Mouse (Mus musculus) midbrain, embryonic 10.5 days (tissue): ENCODE results near the gene Cd300a. TPM values are rescaled to one million over a fixed set of nuclear protein-coding genes. Genes with fewer than 3 reads are reported as not detected.
A peak's percentile ranks its signal among the peaks of the same experiment; 100 is the strongest.

Experiments used
- DNase-seq: peaks from one replicate; pipeline ENCODE4 v3.0.0-alpha.2; 2017; ENCODE audit warnings: low spot score
- H3K27ac ChIP-seq: fragments of 300-500 bp; sonication (generic); replicated peaks from 2 replicates; pipeline ENCODE4 v1.5.1; 2016; ENCODE audit warnings: mild to moderate bottlenecking
- H3K27me3 ChIP-seq: fragments of 300-500 bp; sonication (generic); 2 replicates; pipeline ENCODE4 v1.6.1; 2016; ENCODE audit warnings: low read depth, mild to moderate bottlenecking; ENCODE audit not compliant: poor library complexity, severe bottlenecking
- H3K36me3 ChIP-seq: fragments of 300-500 bp; sonication (generic); 2 replicates; pipeline ENCODE4 v1.6.1; 2016; ENCODE audit warnings: mild to moderate bottlenecking, moderate library complexity
- H3K4me1 ChIP-seq: fragments of 300-500 bp; sonication (generic); 2 replicates; pipeline ENCODE4 v1.6.1; 2016
- H3K4me3 ChIP-seq: fragments of 300-500 bp; sonication (generic); 2 replicates; pipeline ENCODE4 v1.5.1; 2016; ENCODE audit warnings: mild to moderate bottlenecking, moderate library complexity
- H3K9me3 ChIP-seq: fragments of 300-500 bp; sonication (generic); replicated peaks from 2 replicates; pipeline ENCODE4 v1.6.1; 2016; ENCODE audit warnings: mild to moderate bottlenecking
- WGBS: fragments of 180-500 bp; shearing (Covaris S2); methylation state at CpG from one replicate; pipeline ENCODE4 v1.1.7; 2016; 5-methylcytosine and 5-hydroxymethylcytosine counted together
- polyA plus RNA-seq: library from polyadenylated mRNA; unstranded; fragments of >200 nt; fragmentation: Nextera tagmentation; extraction: Ambion mirVana; gene quantifications from 2 replicates; pipeline ENCODE4 v1.2.1, GENCODE M21; 2016

Gene Cd300a
- 0.58 and 0.93 TPM in 2 replicates for polyA plus RNA-seq

- Histone ChIP-seq H3K36me3 (no peaks in the 10 kb centered on the region), H3K9me3 (no peaks in the 10 kb centered on the region), H3K4me3 (no peak within 1 kb of the TSS), H3K27ac (peak within 1 kb of the TSS; percentile 6; the same call in 1 of the 2 replicates), H3K4me1 (peaks cover 9% of the 10 kb centered on the region), H3K27me3 (no peaks in the 10 kb centered on the region)
- DNase-seq = no peak
- 53% methylated on average over 18 of the region's 18 CpGs for WGBS
Measured at GRCm38 (mm10) chr11:114889991-114890518, at the start of gene Cd300a. Cd300a (plus strand) TSS chr11:114890041.

GRCm38 (mm10) chr11:114843818-114844463 lies 45.9 kb upstream of the Cd300a start:
- peak; percentile 54 for DNase-seq
- Histone ChIP-seq H3K27me3 (peaks cover 16% of the 10 kb centered on the region), H3K9me3 (peaks cover 13% of the 10 kb centered on the region), H3K4me3 (peak overlapping the region; percentile 22), H3K36me3 (no peaks in the 10 kb centered on the region), H3K4me1 (peaks cover 21% of the 10 kb centered on the region), H3K27ac (peak overlapping the region; percentile 78)
- WGBS = 5% methylated on average over 8 of the region's 8 CpGs

GRCm38 (mm10) chr11:114844464-114845220 lies 45.2 kb upstream of the Cd300a start:
- peaks cover 23% of the 10 kb centered on the region for H3K27me3 ChIP-seq
- peak overlapping the region; percentile 78 for H3K27ac ChIP-seq
- H3K9me3 ChIP-seq = peaks cover 13% of the 10 kb centered on the region
- H3K4me1 ChIP-seq = peaks cover 26% of the 10 kb centered on the region
- no peak for DNase-seq
- peak overlapping the region; percentile 22 for H3K4me3 ChIP-seq
- 75% methylated on average over 7 of the region's 7 CpGs for WGBS
- no peaks in the 10 kb centered on the region for H3K36me3 ChIP-seq

- Histone ChIP-seq H3K27me3 (peaks cover 40% of the 10 kb centered on the region), H3K4me3 (no peak overlapping the region), H3K9me3 (peaks cover 9% of the 10 kb centered on the region), H3K36me3 (no peaks in the 10 kb centered on the region), H3K4me1 (peaks cover 43% of the 10 kb centered on the region), H3K27ac (peak overlapping the region; percentile 23; the same call in 1 of the 2 replicates)
- 84% methylated on average over 4 of the region's 4 CpGs for WGBS
- DNase-seq = no peak
Measured at GRCm38 (mm10) chr11:114846336-114846735, 43.5 kb upstream of the Cd300a start.

GRCm38 (mm10) chr11:114847008-114847407 lies 42.8 kb upstream of the Cd300a start:
- DNase-seq = no peak
- peaks cover 50% of the 10 kb centered on the region for H3K4me1 ChIP-seq
- H3K36me3 ChIP-seq = no peaks in the 10 kb centered on the region
- H3K27ac ChIP-seq = no peak overlapping the region
- H3K9me3 ChIP-seq = 0 out of 2 replicates have a peak, but pooled peaks cover 2% of the 10 kb centered on the region
- H3K4me3 ChIP-seq = no peak overlapping the region
- peaks cover 46% of the 10 kb centered on the region for H3K27me3 ChIP-seq
- WGBS = 88% methylated on average over 5 of the region's 5 CpGs

GRCm38 (mm10) chr11:114849572-114849971 lies 40.3 kb upstream of the Cd300a start:
- Histone ChIP-seq H3K4me1 (peaks cover 54% of the 10 kb centered on the region), H3K27ac (no peak overlapping the region), H3K27me3 (peaks cover 72% of the 10 kb centered on the region), H3K9me3 (no peaks in the 10 kb centered on the region), H3K4me3 (no peak overlapping the region), H3K36me3 (no peaks in the 10 kb centered on the region)
- DNase-seq = no peak
- WGBS = 2% methylated on average over 2 of the region's 2 CpGs

- Histone ChIP-seq H3K36me3 (no peaks in the 10 kb centered on the region), H3K27me3 (peaks cover 77% of the 10 kb centered on the region), H3K4me1 (peaks cover 49% of the 10 kb centered on the region), H3K9me3 (no peaks in the 10 kb centered on the region), H3K27ac (no peak overlapping the region), H3K4me3 (peak overlapping the region; percentile 73)
- 12% methylated on average over 5 of the region's 5 CpGs for WGBS
- no peak for DNase-seq
Measured at GRCm38 (mm10) chr11:114850066-114850451, 39.8 kb upstream of the Cd300a start.

GRCm38 (mm10) chr11:114850452-114851268 lies 39.2 kb upstream of the Cd300a start, which contains the start of gene Gprc5c:
Gprc5c (plus strand) TSS chr11:114851152.
- WGBS = under 1% methylated on average over 41 of the region's 43 CpGs
- Histone ChIP-seq H3K36me3 (no peaks in the 10 kb centered on the region), H3K27me3 (peaks cover 78% of the 10 kb centered on the region), H3K27ac (peak within 1 kb of the TSS; percentile 77), H3K4me3 (peak within 1 kb of the TSS; percentile 73), H3K4me1 (peaks cover 48% of the 10 kb centered on the region), H3K9me3 (no peaks in the 10 kb centered on the region)
- peak; percentile 58 for DNase-seq

- no peaks in the 10 kb centered on the region for H3K9me3 ChIP-seq
- under 1% methylated on average over 27 of the region's 27 CpGs for WGBS
- H3K4me3 ChIP-seq = peak overlapping the region; percentile 73
- peaks cover 48% of the 10 kb centered on the region for H3K4me1 ChIP-seq
- DNase-seq = peak; percentile 43
- H3K27ac ChIP-seq = peak overlapping the region; percentile 77
- no peaks in the 10 kb centered on the region for H3K36me3 ChIP-seq
- H3K27me3 ChIP-seq = peaks cover 78% of the 10 kb centered on the region
Measured at GRCm38 (mm10) chr11:114851269-114851607, 38.6 kb upstream of the Cd300a start.

- DNase-seq = peak; percentile 63
- no peaks in the 10 kb centered on the region for H3K9me3 ChIP-seq
- H3K27ac ChIP-seq = peak overlapping the region; percentile 77
- H3K4me1 ChIP-seq = peaks cover 45% of the 10 kb centered on the region
- WGBS = under 1% methylated on average over 65 of the region's 65 CpGs
- no peaks in the 10 kb centered on the region for H3K36me3 ChIP-seq
- H3K27me3 ChIP-seq = peaks cover 78% of the 10 kb centered on the region
- peak overlapping the region; percentile 73 for H3K4me3 ChIP-seq
Measured at GRCm38 (mm10) chr11:114851608-114852310, 38.1 kb upstream of the Cd300a start.

- no peaks in the 10 kb centered on the region for H3K9me3 ChIP-seq
- H3K27me3 ChIP-seq = peaks cover 74% of the 10 kb centered on the region
- peak overlapping the region; percentile 77 for H3K27ac ChIP-seq
- peak overlapping the region; percentile 73 for H3K4me3 ChIP-seq
- peak; percentile 52 for DNase-seq
- no peaks in the 10 kb centered on the region for H3K36me3 ChIP-seq
- peaks cover 45% of the 10 kb centered on the region for H3K4me1 ChIP-seq
- WGBS = under 1% methylated on average over 40 of the region's 40 CpGs
Measured at GRCm38 (mm10) chr11:114852311-114853173, 37.3 kb upstream of the Cd300a start.
